Mouse (Mus musculus) CH12.LX (cell line): ENCODE data around the gene Cdh4. TPM values are rescaled to one million over a fixed set of nuclear protein-coding genes. Genes with fewer than 3 reads are reported as not detected.

Experiments used
- DNase-seq: peaks from one replicate; pipeline ENCODE4 v3.0.0-alpha.2; 2013; ENCODE audit errors: extremely low read depth
- H3K27ac ChIP-seq: 2 replicates; pipeline ENCODE4 v1.5.1; 2012; ENCODE audit warnings: low read depth, mild to moderate bottlenecking, control low read depth, moderate library complexity; ENCODE audit not compliant: insufficient read depth
- H3K27me3 ChIP-seq: replicated peaks from 2 replicates; pipeline ENCODE3; 2012; ENCODE audit warnings: inconsistent platforms
- H3K36me3 ChIP-seq, 2 experiments: replicated peaks in 1 of 2; 2 replicates each; pipeline versions ENCODE3 to v1.6.1; 2012; ENCODE audit warnings: inconsistent platforms in 1 of 2, low read length in 1 of 2, mild to moderate bottlenecking in 1 of 2, mixed read lengths in 1 of 2, moderate library complexity in 1 of 2; ENCODE audit not compliant: control insufficient read depth in 1 of 2, insufficient read depth in 1 of 2
- H3K4me1 ChIP-seq, 2 experiments: 2 replicates each; pipeline ENCODE4 v1.6.1; 2012; ENCODE audit warnings: inconsistent platforms in 1 of 2, moderate library complexity in 1 of 2; ENCODE audit not compliant: insufficient read depth in 2 of 2, control insufficient read depth in 1 of 2
- H3K4me2 ChIP-seq: 2 replicates; pipeline ENCODE4 v1.6.1; 2012; ENCODE audit warnings: low read depth, mild to moderate bottlenecking, control low read depth; ENCODE audit not compliant: poor library complexity, insufficient read depth, severe bottlenecking
- H3K4me3 ChIP-seq, 3 experiments: fragments of 150-350 bp in 1 of 3; sonication (generic) in 1 of 3; replicated peaks in 1 of 3; 2 replicates each; pipeline versions ENCODE3 to v1.5.1; 2011 to 2012; ENCODE audit warnings: low read depth in 2 of 3, low read length in 2 of 3, mild to moderate bottlenecking in 2 of 3, moderate library complexity in 2 of 3, control low read depth in 1 of 3, improper control_type of control experiment in 1 of 3, inconsistent platforms in 1 of 3, mixed read lengths in 1 of 3; ENCODE audit not compliant: poor library complexity in 1 of 3
- H3K79me2 ChIP-seq: replicated peaks from 2 replicates; pipeline ENCODE4 v1.6.1; 2012; ENCODE audit warnings: mild to moderate bottlenecking, moderate library complexity; ENCODE audit not compliant: control insufficient read depth, poor library complexity, insufficient read depth, severe bottlenecking; ENCODE audit errors: extremely low read depth
- H3K9ac ChIP-seq: 2 replicates; pipeline ENCODE4 v1.6.1; 2012; ENCODE audit warnings: low read depth, mild to moderate bottlenecking, control low read depth, moderate library complexity; ENCODE audit not compliant: insufficient read depth
- H3K9me3 ChIP-seq: replicated peaks from 2 replicates; pipeline ENCODE3; 2012; ENCODE audit warnings: low read length, inconsistent platforms, mixed read lengths
- CHD1 ChIP-seq: IDR thresholded peaks from 2 replicates; pipeline ENCODE4 v1.6.1; 2012; ENCODE audit warnings: low read depth, low read length, improper control_type of control experiment, inconsistent platforms
- CTCF ChIP-seq, 2 experiments: IDR thresholded peaks in 1 of 2; conservative IDR thresholded peaks in 1 of 2; 2 replicates each; pipeline ENCODE4 v1.5.1; 2011 to 2012; ENCODE audit warnings: low read depth in 2 of 2, low read length in 2 of 2, improper control_type of control experiment in 1 of 2, inconsistent platforms in 1 of 2, mild to moderate bottlenecking in 1 of 2, moderate library complexity in 1 of 2
- E2F4 ChIP-seq: IDR thresholded peaks from 2 replicates; pipeline ENCODE4 v1.6.1; 2011; ENCODE audit warnings: low read depth, low read length, improper control_type of control experiment; ENCODE audit not compliant: insufficient replicate concordance
- EP300 ChIP-seq: IDR thresholded peaks from 2 replicates; pipeline ENCODE4 v1.6.1; 2011; ENCODE audit warnings: low read length, improper control_type of control experiment
- ETS1 ChIP-seq: conservative IDR thresholded peaks from 2 replicates; pipeline ENCODE4 v1.6.1; 2012; ENCODE audit warnings: low read depth, mild to moderate bottlenecking, inconsistent platforms, low read length, improper control_type of control experiment, moderate library complexity
- GABPA ChIP-seq: IDR thresholded peaks from 2 replicates; pipeline ENCODE4 v1.6.1; 2012; ENCODE audit warnings: low read depth, low read length, improper control_type of control experiment, inconsistent platforms; ENCODE audit not compliant: insufficient replicate concordance
- HCFC1 ChIP-seq: IDR thresholded peaks from 2 replicates; pipeline ENCODE4 v1.6.1; 2012; ENCODE audit warnings: low read depth, mild to moderate bottlenecking, inconsistent platforms, low read length, improper control_type of control experiment
- IRF4 ChIP-seq: IDR thresholded peaks from 2 replicates; pipeline ENCODE4 v1.6.1; 2014; ENCODE audit warnings: low read depth, mild to moderate bottlenecking, inconsistent platforms, low read length, improper control_type of control experiment
- JUND ChIP-seq: conservative IDR thresholded peaks from 2 replicates; pipeline ENCODE4 v1.6.1; 2011; ENCODE audit warnings: low read depth, low read length, improper control_type of control experiment
- KAT2A ChIP-seq: IDR thresholded peaks from 2 replicates; pipeline ENCODE4 v1.6.1; 2012; ENCODE audit warnings: low read length, improper control_type of control experiment, inconsistent platforms; ENCODE audit not compliant: insufficient replicate concordance
- MAFK ChIP-seq: IDR thresholded peaks from 2 replicates; pipeline ENCODE4 v1.6.1; 2011; ENCODE audit warnings: low read length, improper control_type of control experiment; ENCODE audit not compliant: insufficient replicate concordance
- MEF2A ChIP-seq: IDR thresholded peaks from 2 replicates; pipeline ENCODE4 v1.6.1; 2014; ENCODE audit warnings: low read depth, mild to moderate bottlenecking, inconsistent platforms, low read length, improper control_type of control experiment, borderline replicate concordance
- MXI1 ChIP-seq: IDR thresholded peaks from 2 replicates; pipeline ENCODE4 v1.6.1; 2011; ENCODE audit warnings: mild to moderate bottlenecking, low read depth, low read length, improper control_type of control experiment
- MYC ChIP-seq: IDR thresholded peaks from 2 replicates; pipeline ENCODE4 v1.6.1; 2011; ENCODE audit warnings: low read depth, mild to moderate bottlenecking, improper control_type of control experiment, low read length
- PAX5 ChIP-seq: IDR thresholded peaks from 2 replicates; pipeline ENCODE4 v1.6.1; 2012; ENCODE audit warnings: low read length, inconsistent platforms, mixed read lengths
- POLR2A ChIP-seq: IDR thresholded peaks from 2 replicates; pipeline ENCODE4 v1.6.1; 2011; ENCODE audit warnings: low read depth, mild to moderate bottlenecking, improper control_type of control experiment, low read length
- RAD21 ChIP-seq: IDR thresholded peaks from 2 replicates; pipeline ENCODE4 v1.6.1; 2011; ENCODE audit warnings: low read depth, mild to moderate bottlenecking, low read length, improper control_type of control experiment, moderate library complexity
- RCOR1 ChIP-seq: conservative IDR thresholded peaks from 2 replicates; pipeline ENCODE4 v1.6.1; 2012; ENCODE audit warnings: low read depth, mild to moderate bottlenecking, inconsistent platforms, low read length, improper control_type of control experiment
- SIN3A ChIP-seq: IDR thresholded peaks from 2 replicates; pipeline ENCODE4 v1.6.1; 2012; ENCODE audit warnings: low read length, improper control_type of control experiment, inconsistent platforms
- SMC3 ChIP-seq: IDR thresholded peaks from 2 replicates; pipeline ENCODE4 v1.6.1; 2011; ENCODE audit warnings: low read depth, low read length, improper control_type of control experiment
- USF1 ChIP-seq: IDR thresholded peaks from 2 replicates; pipeline ENCODE4 v1.6.1; 2014; ENCODE audit warnings: low read depth, mild to moderate bottlenecking, inconsistent platforms, low read length, improper control_type of control experiment
- USF2 ChIP-seq: conservative IDR thresholded peaks from 2 replicates; pipeline ENCODE4 v1.6.1; 2011; ENCODE audit warnings: low read depth, low read length, improper control_type of control experiment
- ZC3H11A ChIP-seq: IDR thresholded peaks from 2 replicates; pipeline ENCODE4 v1.6.1; 2012; ENCODE audit warnings: low read depth, mild to moderate bottlenecking, inconsistent platforms, low read length, improper control_type of control experiment
- ZKSCAN1 ChIP-seq: IDR thresholded peaks from 2 replicates; pipeline ENCODE4 v1.6.1; 2012; ENCODE audit warnings: low read depth, inconsistent platforms, low read length, improper control_type of control experiment, borderline replicate concordance
- ZMIZ1 ChIP-seq: IDR thresholded peaks from 2 replicates; pipeline ENCODE4 v1.6.1; 2012; ENCODE audit warnings: low read depth, mild to moderate bottlenecking, inconsistent platforms, low read length, improper control_type of control experiment
- ZNF384 ChIP-seq: IDR thresholded peaks from 2 replicates; pipeline ENCODE4 v1.6.1; 2012; ENCODE audit warnings: low read depth, low read length, improper control_type of control experiment, inconsistent platforms
- dilution Hi-C: fragments of 300-500 bp; cut with MboI; formaldehyde crosslinking; loops from 2 replicates; pipeline ENCODE4 v1.14.3; 2020; ENCODE audit warnings: low sequenced_read_pairs; ENCODE audit not compliant: extremely low pct_unique_long_range_greater_than_20kb, extremely low pct_ligation_motif_present
- in situ Hi-C: fragments of 300-500 bp; cut with MboI; formaldehyde crosslinking; loops from 3 replicates; pipeline ENCODE4 v1.14.3; 2019; ENCODE audit warnings: low sequenced_read_pairs, low pct_ligation_motif_present, low pct_unique_long_range_greater_than_20kb, mixed read lengths
- polyA plus RNA-seq: library from polyadenylated mRNA; unstranded; fragments of >175 nt; gene quantifications from 2 replicates; pipeline ENCODE4 v1.2.1, GENCODE M21; 2012; ENCODE audit warnings: low read depth; ENCODE audit not compliant: insufficient read length
- total RNA-seq, 2 experiments: library from RNA; depleted of rRNA; stranded (reverse); fragments of 300-350 nt in 1 of 2; fragments of >200 nt in 1 of 2; gene quantifications; 2 replicates each; pipeline ENCODE4 v1.2.3; 2012 to 2014

Cdh4 gene
- total and polyA plus RNA-seq, 3 experiments = not detected

GRCm38 (mm10) chr2:179521444-179521843 lies 79.2 kb downstream of the Cdh4 start:
- no peak overlapping the region for H3K9ac ChIP-seq
- no peak overlapping the region for H3K27ac ChIP-seq
- no peaks in the 10 kb centered on the region for H3K36me3 ChIP-seq
- no peaks in the 10 kb centered on the region for H3K4me1 ChIP-seq
- no peak for DNase-seq
- TF ChIP-seq ZC3H11A = no peak
- TF ChIP-seq MAFK = no peak
- no peak for TF ChIP-seq MXI1
- TF ChIP-seq RCOR1 = no peak
- TF ChIP-seq SMC3 = no peak
- no peak for TF ChIP-seq MYC
- no peak for TF ChIP-seq GABPA
- TF ChIP-seq ZNF384 = no peak
- TF ChIP-seq IRF4 = no peak
- no peak for TF ChIP-seq PAX5
- no peak for TF ChIP-seq CTCF (conservative IDR thresholded peaks at IDR 0.05 in 1 of 2, IDR thresholded peaks at IDR 0.05 in 1 of 2; ENCODE audit: low read depth in 2 of 2, low read length in 2 of 2)
- TF ChIP-seq HCFC1 = no peak
- TF ChIP-seq ETS1 = no peak
- TF ChIP-seq ZMIZ1 = no peak
- no peak for TF ChIP-seq USF1
- H3K79me2 ChIP-seq = no peaks in the 10 kb centered on the region
- in situ Hi-C loops = no loop called here
- no peak overlapping the region for H3K4me3 ChIP-seq
- H3K9me3 ChIP-seq = peaks cover 90% of the 10 kb centered on the region
- H3K4me2 ChIP-seq = no peak overlapping the region
- H3K27me3 ChIP-seq = no peaks in the 10 kb centered on the region
- dilution Hi-C loops = no loop called here

GRCm38 (mm10) chr2:179522141-179522540 lies 79.9 kb downstream of the Cdh4 start:
- Histone ChIP-seq H3K4me2 (no peak overlapping the region), H3K36me3 (no peaks in the 10 kb centered on the region), H3K4me1 (no peaks in the 10 kb centered on the region), H3K79me2 (no peaks in the 10 kb centered on the region), H3K9ac (no peak overlapping the region), H3K27me3 (no peaks in the 10 kb centered on the region), H3K9me3 (peaks cover 91% of the 10 kb centered on the region), H3K27ac (no peak overlapping the region), H3K4me3 (no peak overlapping the region)
- dilution Hi-C loops = no loop called here
- in situ Hi-C loops = no loop called here
- no peak for DNase-seq
- TF ChIP-seq JUND (no peak), ZKSCAN1 (no peak), MEF2A (no peak), KAT2A (no peak), CHD1 (no peak), EP300 (no peak), CTCF (conservative IDR thresholded peaks at IDR 0.05 in 1 of 2, IDR thresholded peaks at IDR 0.05 in 1 of 2; ENCODE audit: low read depth in 2 of 2, low read length in 2 of 2) (no peak), USF2 (no peak), ETS1 (no peak), MAFK (no peak), SIN3A (no peak), RCOR1 (no peak), RAD21 (no peak), POLR2A (no peak), E2F4 (no peak)
